Mouse (Mus musculus): ENCODE results near the gene Cfap221.

GRCm38 (mm10) chr1:120044584-120044983 is 47.5 kb upstream of the Cfap221 start:
- TF ChIP-seq CTCF (IDR thresholded peaks at IDR 0.05; ENCODE audit: low read depth, low read length) = no peak
- no peak for TF ChIP-seq POLR2A (IDR thresholded peaks at IDR 0.05; ENCODE audit: extremely low read depth, insufficient read depth, low read length)
